Mouse (Mus musculus) embryo, embryonic 9.5 days (tissue): ENCODE data around the gene Gm20838.
"Not testable (repeated sequence)": the region's sequence is repeated elsewhere in the genome, so short reads cannot be mapped to it uniquely, and the experiment has no call there.

ENCODE experiments used
- DNase-seq: peaks from one replicate; pipeline ENCODE4 v3.0.0-alpha.2; 2017; ENCODE audit errors: extremely low spot score

Gene Gm20838

GRCm38 (mm10) chrY:33543064-33543463 lies at the start of gene Gm20838:
Gene Gm20838 (minus strand): TSS chrY:33543164.
- not testable (repeated sequence) for DNase-seq
